Mouse (Mus musculus) hindbrain, embryonic 10.5 days (tissue): ENCODE measurements around the gene Runx1. TPM values are rescaled to one million over a fixed set of nuclear protein-coding genes. Genes with fewer than 3 reads are reported as not detected.
A peak's percentile ranks its signal among the peaks of the same experiment; 100 is the strongest.

Experiments used
- DNase-seq: peaks from one replicate; pipeline ENCODE4 v3.0.0-alpha.2; 2017; ENCODE audit warnings: low spot score
- H3K27ac ChIP-seq: fragments of 300-500 bp; sonication (generic); 2 replicates; pipeline ENCODE4 v1.5.1; 2016; ENCODE audit warnings: mild to moderate bottlenecking, moderate library complexity
- H3K27me3 ChIP-seq: fragments of 300-500 bp; sonication (generic); 2 replicates; pipeline ENCODE4 v1.6.1; 2016; ENCODE audit warnings: mild to moderate bottlenecking; ENCODE audit not compliant: poor library complexity, insufficient read depth, severe bottlenecking
- H3K36me3 ChIP-seq: fragments of 300-500 bp; sonication (generic); 2 replicates; pipeline ENCODE4 v1.6.1; 2016; ENCODE audit warnings: mild to moderate bottlenecking, moderate library complexity
- H3K4me1 ChIP-seq: fragments of 300-500 bp; sonication (generic); replicated peaks from 2 replicates; pipeline ENCODE4 v1.6.1; 2016; ENCODE audit warnings: mild to moderate bottlenecking
- H3K4me3 ChIP-seq: fragments of 300-500 bp; sonication (generic); 2 replicates; pipeline ENCODE4 v1.5.1; 2016; ENCODE audit warnings: mild to moderate bottlenecking, moderate library complexity
- H3K9me3 ChIP-seq: fragments of 300-500 bp; sonication (generic); 2 replicates; pipeline ENCODE4 v1.6.1; 2016; ENCODE audit warnings: mild to moderate bottlenecking, moderate library complexity
- WGBS: fragments of 180-500 bp; shearing (Covaris S2); methylation state at CpG from one replicate; pipeline ENCODE4 v1.1.7; 2016; 5-methylcytosine and 5-hydroxymethylcytosine counted together
- polyA plus RNA-seq: library from polyadenylated mRNA; unstranded; fragments of >200 nt; fragmentation: Nextera tagmentation; extraction: Ambion mirVana; gene quantifications from 2 replicates; pipeline ENCODE4 v1.2.1, GENCODE M21; 2016

The Runx1 gene
- polyA plus RNA-seq, 1 experiment from 2014 or later: 2.2 TPM

GRCm38 (mm10) chr16:92601270-92601826 lies 224.6 kb downstream of the Runx1 start:
- no peak for DNase-seq
- 88% methylated on average over 9 of the region's 9 CpGs for WGBS
- no peak overlapping the region for H3K27ac ChIP-seq
- no peaks in the 10 kb centered on the region for H3K9me3 ChIP-seq
- H3K4me3 ChIP-seq: no peak overlapping the region
- H3K4me1 ChIP-seq: peaks cover 23% of the 10 kb centered on the region
- H3K36me3 ChIP-seq: no peaks in the 10 kb centered on the region
- H3K27me3 ChIP-seq: peaks cover 39% of the 10 kb centered on the region

- DNase-seq: no peak
- Histone ChIP-seq H3K9me3 (no peaks in the 10 kb centered on the region), H3K4me3 (no peak overlapping the region), H3K27me3 (peaks cover 25% of the 10 kb centered on the region), H3K36me3 (no peaks in the 10 kb centered on the region), H3K4me1 (0 out of 2 replicates have a peak, but pooled peaks cover 12% of the 10 kb centered on the region), H3K27ac (no peak overlapping the region)
- 79% methylated on average over 11 of the region's 11 CpGs for WGBS
Observed at GRCm38 (mm10) chr16:92599451-92599850, 226.5 kb downstream of the Runx1 start.

DNA sequence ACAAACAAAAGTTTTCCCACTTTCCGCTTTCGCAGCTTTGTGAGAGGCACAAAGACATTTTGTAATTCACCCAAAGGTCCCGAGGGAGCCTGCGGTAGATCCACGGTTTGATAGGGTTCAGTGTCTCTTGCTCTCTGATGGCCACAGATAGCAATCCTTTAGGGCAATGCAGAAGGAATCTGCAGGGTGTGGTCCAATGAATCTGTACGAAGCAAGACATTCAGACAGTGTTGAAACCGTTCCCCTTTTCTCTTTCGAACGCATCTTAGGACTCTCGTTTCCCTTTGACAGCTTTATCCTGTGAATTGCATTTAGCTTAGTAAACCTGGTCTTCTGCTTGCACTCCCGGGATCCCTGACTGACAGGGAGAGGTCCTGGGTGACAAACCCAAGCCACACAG lies 228.3 kb downstream of the Runx1 start:
- no peaks in the 10 kb centered on the region for H3K9me3 ChIP-seq
- H3K27ac ChIP-seq: no peak overlapping the region
- DNase-seq: no peak
- H3K4me1 ChIP-seq: 0 out of 2 replicates have a peak, but pooled peaks cover 12% of the 10 kb centered on the region
- 68% methylated on average over 11 of the region's 11 CpGs for WGBS
- no peaks in the 10 kb centered on the region for H3K36me3 ChIP-seq
- H3K27me3 ChIP-seq: peaks cover 18% of the 10 kb centered on the region
- no peak overlapping the region for H3K4me3 ChIP-seq

DNA sequence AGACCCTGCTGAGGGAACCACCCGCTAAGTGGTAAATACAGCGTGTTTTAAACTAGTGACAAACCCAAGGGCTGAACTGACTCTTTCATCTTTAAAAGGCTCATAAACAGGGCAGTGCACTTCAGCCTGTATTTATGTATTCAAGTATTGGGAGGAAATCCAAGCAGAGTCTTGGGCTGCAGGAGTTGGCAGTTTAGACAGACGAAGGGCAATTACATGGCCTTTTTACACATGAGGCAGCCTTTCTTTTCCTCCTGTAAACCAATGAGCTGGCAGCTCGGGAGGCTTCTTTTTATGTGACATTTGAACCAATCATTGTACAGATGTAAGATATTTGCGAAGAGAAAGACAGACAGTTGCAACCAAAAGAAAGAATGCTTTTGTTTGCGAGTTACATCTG lies 233.7 kb downstream of the Runx1 start:
- Histone ChIP-seq H3K9me3 (no peaks in the 10 kb centered on the region), H3K27me3 (0 out of 2 replicates have a peak, but pooled peaks cover 5% of the 10 kb centered on the region), H3K36me3 (no peaks in the 10 kb centered on the region), H3K4me3 (no peak overlapping the region), H3K4me1 (0 out of 2 replicates have a peak, but pooled peaks cover 1% of the 10 kb centered on the region), H3K27ac (no peak overlapping the region)
- WGBS: 72% methylated on average over 6 of the region's 6 CpGs
- DNase-seq: no peak

- no peaks in the 10 kb centered on the region for H3K36me3 ChIP-seq
- H3K4me3 ChIP-seq: no peak overlapping the region
- no peak for DNase-seq
- H3K27ac ChIP-seq: no peak overlapping the region
- H3K27me3 ChIP-seq: 0 out of 2 replicates have a peak, but pooled peaks cover 5% of the 10 kb centered on the region
- no peaks in the 10 kb centered on the region for H3K4me1 ChIP-seq
- 93% methylated on average over 6 of the region's 6 CpGs for WGBS
- no peaks in the 10 kb centered on the region for H3K9me3 ChIP-seq
Observed at GRCm38 (mm10) chr16:92591783-92592182, 234.2 kb downstream of the Runx1 start.

GRCm38 (mm10) chr16:92587836-92588235 lies 238.1 kb downstream of the Runx1 start:
- Histone ChIP-seq H3K9me3 (no peaks in the 10 kb centered on the region), H3K36me3 (no peaks in the 10 kb centered on the region), H3K27me3 (no peaks in the 10 kb centered on the region), H3K27ac (no peak overlapping the region), H3K4me3 (no peak overlapping the region), H3K4me1 (no peaks in the 10 kb centered on the region)
- DNase-seq: no peak
- WGBS: 87% methylated on average over 4 of the region's 4 CpGs

DNA sequence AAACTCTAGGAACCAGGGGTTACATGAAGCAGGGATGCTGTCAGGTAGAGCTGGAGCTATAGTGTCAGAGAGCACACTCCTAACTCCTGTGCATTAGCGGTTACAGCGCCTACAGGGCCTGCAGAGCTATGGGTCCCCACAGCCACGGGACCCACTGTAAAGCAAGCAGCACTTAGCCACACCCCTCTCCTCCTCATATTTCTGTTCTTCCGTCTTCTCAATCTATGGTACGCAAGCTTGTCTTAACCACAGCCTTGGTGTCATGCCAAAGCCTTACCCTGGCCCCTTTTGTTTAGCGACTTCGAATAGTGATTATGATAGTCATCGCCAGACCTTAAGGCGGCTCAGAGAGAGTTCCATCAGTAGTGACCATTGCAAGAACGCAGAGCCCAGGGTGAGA lies 244.2 kb downstream of the Runx1 start:
- Histone ChIP-seq H3K4me1 (peaks cover 8% of the 10 kb centered on the region), H3K9me3 (no peaks in the 10 kb centered on the region), H3K4me3 (no peak overlapping the region), H3K27me3 (no peaks in the 10 kb centered on the region), H3K27ac (no peak overlapping the region), H3K36me3 (no peaks in the 10 kb centered on the region)
- 90% methylated on average over 10 of the region's 10 CpGs for WGBS
- no peak for DNase-seq

DNA sequence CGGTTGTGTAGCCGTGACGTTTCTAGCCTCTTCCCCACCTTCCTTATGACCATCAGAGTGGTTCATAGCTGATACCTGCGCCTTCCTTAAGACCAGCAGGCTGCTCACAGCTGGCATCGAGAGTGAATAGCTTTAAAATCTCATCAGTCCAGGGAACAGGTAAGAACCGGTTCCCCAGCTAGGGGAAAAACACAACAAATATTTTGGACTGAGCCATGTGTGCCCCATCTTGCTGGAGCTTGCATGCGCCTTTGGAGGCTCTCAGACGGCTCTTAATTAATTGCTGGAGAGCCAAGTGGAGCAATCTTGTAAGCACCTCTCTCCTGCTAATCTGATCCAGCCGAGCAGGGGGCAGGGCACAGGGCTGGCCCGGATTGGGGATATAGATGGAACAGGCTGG lies 245.0 kb downstream of the Runx1 start:
- Histone ChIP-seq H3K9me3 (no peaks in the 10 kb centered on the region), H3K27ac (no peak overlapping the region), H3K27me3 (no peaks in the 10 kb centered on the region), H3K36me3 (no peaks in the 10 kb centered on the region), H3K4me3 (no peak overlapping the region), H3K4me1 (peaks cover 8% of the 10 kb centered on the region)
- DNase-seq: no peak
- WGBS: 81% methylated on average over 10 of the region's 10 CpGs

- Histone ChIP-seq H3K9me3 (no peaks in the 10 kb centered on the region), H3K4me1 (peaks cover 8% of the 10 kb centered on the region), H3K36me3 (no peaks in the 10 kb centered on the region), H3K27ac (0 out of 2 replicates have a peak overlapping the region, but pooled peaks have one; percentile 9), H3K4me3 (no peak overlapping the region), H3K27me3 (no peaks in the 10 kb centered on the region)
- 78% methylated on average over 7 of the region's 7 CpGs for WGBS
- DNase-seq: no peak
Observed at GRCm38 (mm10) chr16:92578915-92579653, 246.9 kb downstream of the Runx1 start.

DNA sequence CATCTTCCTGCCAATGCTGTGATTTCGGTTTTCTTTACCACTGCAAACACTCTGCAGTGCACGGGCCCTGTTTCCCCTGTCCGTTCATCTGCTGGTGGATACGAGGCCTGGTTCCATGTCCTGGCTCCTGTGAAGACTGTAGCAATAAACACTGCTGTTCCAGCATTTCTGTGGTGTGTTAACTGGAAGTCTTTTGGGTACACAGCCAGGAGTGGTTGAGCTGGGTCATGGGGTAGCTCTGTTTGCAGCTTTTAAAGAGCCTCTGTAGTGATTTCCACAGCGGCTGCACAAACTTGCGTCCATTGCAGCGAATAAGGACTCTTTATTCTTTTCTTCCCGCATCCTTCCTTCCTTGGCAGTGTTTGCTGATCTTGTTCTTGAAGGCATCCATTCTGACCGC lies 248.6 kb downstream of the Runx1 start:
- 88% methylated on average over 9 of the region's 9 CpGs for WGBS
- Histone ChIP-seq H3K36me3 (no peaks in the 10 kb centered on the region), H3K27ac (no peak overlapping the region), H3K4me3 (no peak overlapping the region), H3K9me3 (no peaks in the 10 kb centered on the region), H3K27me3 (no peaks in the 10 kb centered on the region), H3K4me1 (peaks cover 8% of the 10 kb centered on the region)
- DNase-seq: no peak

GRCm38 (mm10) chr16:92575792-92576191 lies 250.2 kb downstream of the Runx1 start:
- no peaks in the 10 kb centered on the region for H3K27me3 ChIP-seq
- H3K4me3 ChIP-seq: no peak overlapping the region
- H3K27ac ChIP-seq: no peak overlapping the region
- no peaks in the 10 kb centered on the region for H3K9me3 ChIP-seq
- WGBS: 88% methylated on average over 10 of the region's 10 CpGs
- peaks cover 5% of the 10 kb centered on the region for H3K4me1 ChIP-seq
- DNase-seq: no peak
- no peaks in the 10 kb centered on the region for H3K36me3 ChIP-seq

- no peak overlapping the region for H3K27ac ChIP-seq
- H3K9me3 ChIP-seq: no peaks in the 10 kb centered on the region
- no peak for DNase-seq
- H3K36me3 ChIP-seq: no peaks in the 10 kb centered on the region
- 80% methylated on average over 4 of the region's 4 CpGs for WGBS
- H3K4me1 ChIP-seq: no peaks in the 10 kb centered on the region
- no peaks in the 10 kb centered on the region for H3K27me3 ChIP-seq
- H3K4me3 ChIP-seq: no peak overlapping the region
Observed at GRCm38 (mm10) chr16:92573193-92573592, 252.8 kb downstream of the Runx1 start.

- Histone ChIP-seq H3K9me3 (no peaks in the 10 kb centered on the region), H3K4me3 (no peak overlapping the region), H3K27ac (no peak overlapping the region), H3K4me1 (peaks cover 2% of the 10 kb centered on the region; the same call in 1 of the 2 replicates), H3K27me3 (no peaks in the 10 kb centered on the region), H3K36me3 (no peaks in the 10 kb centered on the region)
- WGBS: 90% methylated on average over 11 of the region's 11 CpGs
- DNase-seq: no peak
Observed at GRCm38 (mm10) chr16:92571246-92571645, 254.7 kb downstream of the Runx1 start.
